8 mouse cellular contexts compared by ENCODE assay signal in the genomic region with DNA sequence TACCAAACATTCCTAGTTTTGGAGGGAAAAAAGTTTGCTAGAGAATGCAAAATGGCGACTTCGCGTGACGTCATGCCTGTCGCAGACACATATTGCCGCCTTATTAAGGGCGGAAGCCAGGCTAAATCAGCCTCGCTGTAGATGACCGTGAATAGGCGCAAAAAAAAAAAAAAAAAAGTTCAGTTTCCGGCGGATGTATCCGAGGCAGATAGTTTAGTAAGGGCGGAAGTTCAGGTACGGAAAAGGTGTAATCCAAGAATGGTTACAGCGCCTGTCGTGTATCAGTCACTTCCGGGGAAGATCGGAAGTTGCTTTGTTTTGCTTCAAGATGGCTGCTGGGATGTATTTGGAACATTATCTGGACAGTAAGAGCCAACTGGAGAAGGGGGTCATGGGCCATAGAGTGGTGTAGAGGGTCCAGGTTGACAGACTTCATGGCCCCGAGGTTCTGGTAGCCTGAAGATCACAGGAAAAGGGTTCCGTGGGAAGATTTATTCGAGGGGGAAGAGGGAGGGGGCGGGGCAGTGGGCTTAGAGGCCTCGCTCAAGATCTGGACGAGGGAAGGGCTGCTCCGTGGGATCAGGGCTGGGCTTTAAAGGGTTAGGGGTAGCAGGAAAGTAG. TPM values are rescaled to one million over a fixed set of nuclear protein-coding genes. Genes with fewer than 3 reads are reported as not detected.
DNase-seq lines count a peak whose midpoint lies in the region; ATAC-seq and TF ChIP-seq lines count a peak whose summit lies in the region.

Ing4 (plus strand) TSS at position 228 of the 621 bp plus-strand sequence.

- peaks cover 21% of the 10 kb centered on the region for H3K36me3 ChIP-seq in ES-E14 (ENCODE audit: control insufficient read depth, insufficient read depth, low read length, poor library complexity, severe bottlenecking)
- H3K36me3 ChIP-seq in forebrain, embryonic 15.5 days: peaks cover 36% of the 10 kb centered on the region

- TF ChIP-seq CTCF in lung, adult 2 months (IDR thresholded peaks at IDR 0.05; ENCODE audit: insufficient read depth, low read length): no peak

- H3K4me2 ChIP-seq in forebrain, embryonic 15.5 days (replicated peaks): peak within 1 kb of the TSS; percentile 68

- H3K4me1 ChIP-seq in ES-E14 (ENCODE audit: control insufficient read depth in 2 of 2, insufficient read depth in 2 of 2, low read length in 2 of 2, poor library complexity in 1 of 2): no peaks in the 10 kb centered on the region; a peak in 2 of 4 replicates
- peaks cover 24% of the 10 kb centered on the region for H3K4me1 ChIP-seq in forebrain, embryonic 15.5 days
- peaks cover 4% of the 10 kb centered on the region; the same call in 1 of the 2 replicates for H3K4me1 ChIP-seq in lung, adult 2 months (ENCODE audit: control insufficient read depth, insufficient read depth, low read length)

- H3K9me3 ChIP-seq in ES-E14 (ENCODE audit: control insufficient read depth, insufficient read depth, low read depth, low read length): no peaks in the 10 kb centered on the region
- H3K9me3 ChIP-seq in forebrain, embryonic 15.5 days: no peaks in the 10 kb centered on the region

- no peaks in the 10 kb centered on the region for H3K27me3 ChIP-seq in forebrain, embryonic 15.5 days

- in situ Hi-C loops in ES-E14 (cut with MboI; ENCODE audit: low sequenced_read_pairs in 2 of 2, unreplicated experiment in 2 of 2): no loop called here

- peak within 1 kb of the TSS; percentile 83 to 89 for H3K4me3 ChIP-seq in ES-E14 (ENCODE audit: insufficient read depth in 1 of 2, low read depth in 1 of 2, low read length in 2 of 2, poor library complexity in 1 of 2, severe bottlenecking in 1 of 2)
- H3K4me3 ChIP-seq in forebrain, embryonic 15.5 days: peak within 1 kb of the TSS; percentile 63
- peak within 1 kb of the TSS; percentile 96 for H3K4me3 ChIP-seq in lung, adult 2 months (replicated peaks; ENCODE audit: extremely low read depth, low read depth, low read length)

- TF ChIP-seq POLR2A in lung, adult 2 months (IDR thresholded peaks at IDR 0.05; ENCODE audit: borderline replicate concordance, extremely low read depth, low read depth, low read length): 0 out of 2 replicates have a peak, but pooled peaks have one; percentile 12

- intact Hi-C loops in heart, postnatal 25 days (cut with DNase I): loop anchor here (1.0 to 10.0 kb wide), 3 partner anchors 31 to 325 kb away; partner anchors contain the start of genes Cops7a, Emg1 and Phb2

- peak within 1 kb of the TSS; percentile 15 for H3K27ac ChIP-seq in ES-E14 (ENCODE audit: insufficient read depth, low read depth, low read length, poor library complexity, severe bottlenecking)
- peak within 1 kb of the TSS; percentile 74 for H3K27ac ChIP-seq in forebrain, embryonic 15.5 days (replicated peaks)

- ATAC-seq in forebrain, embryonic 15.5 days (replicated peaks): peak; percentile 97
- peak; percentile 95 for ATAC-seq in neutrophil, adult 5-6 weeks (ENCODE audit: extremely low read depth, insufficient number of reproducible peaks, low FRiP score, poor library complexity, severe bottlenecking)

- DNase-seq in ES-E14 (ENCODE audit: low read depth, low spot score): peak; percentile 95
- peak; percentile 93 for DNase-seq in cerebellum, adult 11-12 months
- peak; percentile 82 for DNase-seq in heart, postnatal 25 days (ENCODE audit: low spot score)
- peak; percentile 84 to 96 for DNase-seq in layer of hippocampus, adult 18-20 months (ENCODE audit: low spot score in 2 of 2)
- DNase-seq in lung, adult 2 months: peak; percentile 87
- DNase-seq in thymus, adult 18-20 months: peak; percentile 78 to 86

- WGBS in forebrain, embryonic 15.5 days: 0% methylated on average over 26 of the region's 26 CpGs
- whole genome bisulfite sequencing in lung, adult 2 months: under 1% methylated on average over 26 of the region's 26 CpGs

- H3K9ac ChIP-seq in ES-E14 (ENCODE audit: insufficient read depth, low read depth, low read length, poor library complexity, severe bottlenecking): peak within 1 kb of the TSS; percentile 82
- peak within 1 kb of the TSS; percentile 64 for H3K9ac ChIP-seq in forebrain, embryonic 15.5 days (replicated peaks)

TF ChIP-seq in ES-E14, 5 proteins besides CTCF, POLR2A, EP300 and RAD21:
- TF ChIP-seq ZNF384 (IDR thresholded peaks at IDR 0.05; ENCODE audit: low read depth, low read length) (peak; percentile 100), HCFC1 (IDR thresholded peaks at IDR 0.05; ENCODE audit: borderline replicate concordance, insufficient read depth, low read length) (peak; percentile 96), CHD2 (IDR thresholded peaks at IDR 0.05; ENCODE audit: low read depth, low read length) (peak; percentile 46; the same call in 1 of the 2 replicates), MAFK (IDR thresholded peaks at IDR 0.05; ENCODE audit: insufficient read depth, low read depth, low read length) (peak; percentile 65), ZC3H11A (IDR thresholded peaks at IDR 0.05; ENCODE audit: borderline replicate concordance, low read depth, low read length) (no peak)

RNA-seq across cellular contexts. Expression of gene Ing4, which starts in this region (rescaled TPM):
- 32.4 and 50.2 TPM in 2 replicates for total RNA-seq in ES-E14 (2012; rRNA removed)
- 207 and 211 TPM in 2 replicates for polyA plus RNA-seq in forebrain, embryonic 15.5 days (2015; fragmentation: Nextera tagmentation; extraction: Ambion mirVana)
- 10 to 100 TPM; 35.0 to 35.6 TPM for total RNA-seq in heart, postnatal 25 days (2021)
- total RNA-seq in layer of hippocampus, adult 18-20 months (2021): 10 to 100 TPM; 54.1 to 54.6 TPM
- 30.3 and 50.5 TPM in 2 replicates for polyA plus RNA-seq in lung, adult 2 months (2012; rRNA removed)
- 136 and 143 TPM in 2 replicates for total RNA-seq in neutrophil, adult 5-6 weeks (2017)

Comparison
In these comparisons a context has a peak if more than half of its experiments do, and no peak if none do; other contexts are left out.
1. Peak in every context shown above with its lines: DNase-seq, ATAC-seq, H3K4me3 ChIP-seq and H3K27ac ChIP-seq.